Mouse (Mus musculus): ENCODE results near the gene Btnl2. TPM values are rescaled to one million over a fixed set of nuclear protein-coding genes. Genes with fewer than 3 reads are reported as not detected.

Btnl2 gene
- total and polyA plus RNA-seq, 3 experiments, result 1.1 to 4.8 (median 2.0) TPM

DNA sequence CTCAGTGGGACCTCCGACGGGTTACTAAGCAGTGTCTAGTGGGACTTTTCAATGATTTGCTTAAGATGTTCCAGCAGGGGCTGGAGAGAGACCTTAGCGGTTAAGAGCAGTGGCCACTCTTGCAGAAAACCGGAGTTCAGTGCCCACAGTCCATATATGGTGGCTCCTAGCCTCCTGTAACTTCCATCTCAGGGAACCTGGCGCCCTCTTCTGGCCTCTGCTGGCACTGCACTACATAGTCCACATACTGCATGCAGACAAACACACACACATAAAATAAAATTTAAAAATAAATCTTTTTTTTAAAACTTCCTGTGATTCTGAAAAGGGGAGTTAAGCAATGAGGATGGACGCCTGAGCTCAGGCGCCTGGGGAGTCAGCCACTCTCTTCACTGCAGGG, 28.6 kb downstream of the Btnl2 start:
- H3K36me3 ChIP-seq (replicated peaks in 1 of 2; ENCODE audit: control insufficient read depth in 1 of 2, insufficient read depth in 1 of 2, low read length in 1 of 2), result peaks cover 0 to 2% of the 10 kb centered on the region in 2 experiments
- no peak overlapping the region for H3K4me3 ChIP-seq (replicated peaks in 1 of 3; ENCODE audit: low read depth in 2 of 3, low read length in 2 of 3, poor library complexity in 1 of 3)
- H3K4me1 ChIP-seq (ENCODE audit: control insufficient read depth in 1 of 2, insufficient read depth in 2 of 2), result peaks cover 17 to 32% of the 10 kb centered on the region in 2 experiments
- H3K79me2 ChIP-seq (replicated peaks; ENCODE audit: control insufficient read depth, extremely low read depth, insufficient read depth, poor library complexity, severe bottlenecking), result no peaks in the 10 kb centered on the region
- TF ChIP-seq ETS1 (conservative IDR thresholded peaks at IDR 0.05; ENCODE audit: low read depth, low read length) (no peak), SIN3A (IDR thresholded peaks at IDR 0.05; ENCODE audit: low read length) (no peak), E2F4 (IDR thresholded peaks at IDR 0.05; ENCODE audit: insufficient replicate concordance, low read depth, low read length) (no peak), RAD21 (IDR thresholded peaks at IDR 0.05; ENCODE audit: low read depth, low read length) (peak; percentile 39), SMC3 (IDR thresholded peaks at IDR 0.05; ENCODE audit: low read depth, low read length) (peak; percentile 35), POLR2AphosphoS2 (IDR thresholded peaks at IDR 0.05; ENCODE audit: low read depth, low read length) (no peak), CTCF (conservative IDR thresholded peaks at IDR 0.05 in 1 of 2, IDR thresholded peaks at IDR 0.05 in 1 of 2; ENCODE audit: low read depth in 2 of 2, low read length in 2 of 2) (peak; percentile 23 to 56; a peak in 3 of 4 replicates), NELFE (IDR thresholded peaks at IDR 0.05; ENCODE audit: low read depth, low read length) (no peak), UBTF (IDR thresholded peaks at IDR 0.05; ENCODE audit: low read depth, low read length) (no peak), IRF4 (IDR thresholded peaks at IDR 0.05; ENCODE audit: low read depth, low read length) (no peak), USF1 (IDR thresholded peaks at IDR 0.05; ENCODE audit: low read depth, low read length) (no peak), HCFC1 (IDR thresholded peaks at IDR 0.05; ENCODE audit: low read depth, low read length) (no peak), MAZ (IDR thresholded peaks at IDR 0.05; ENCODE audit: low read depth, low read length) (no peak), JUN (IDR thresholded peaks at IDR 0.05; ENCODE audit: insufficient read depth, low read depth, low read length) (no peak)
- H3K27me3 ChIP-seq (replicated peaks), result no peaks in the 10 kb centered on the region
- no peak overlapping the region for H3K27ac ChIP-seq (ENCODE audit: insufficient read depth, low read depth)
- H3K4me2 ChIP-seq (ENCODE audit: insufficient read depth, low read depth, poor library complexity, severe bottlenecking), result no peak overlapping the region
- in situ Hi-C loops (cut with MboI; ENCODE audit: low pct_ligation_motif_present, low pct_unique_long_range_greater_than_20kb, low sequenced_read_pairs), result no loop called here
- dilution Hi-C loops (cut with MboI; ENCODE audit: extremely low pct_ligation_motif_present, extremely low pct_unique_long_range_greater_than_20kb, low sequenced_read_pairs), result no loop called here
- peaks cover 2% of the 10 kb centered on the region for H3K9me3 ChIP-seq (replicated peaks; ENCODE audit: low read length)
- no peak for DNase-seq (ENCODE audit: extremely low read depth)
- no peak overlapping the region for H3K9ac ChIP-seq (ENCODE audit: insufficient read depth, low read depth)

DNA sequence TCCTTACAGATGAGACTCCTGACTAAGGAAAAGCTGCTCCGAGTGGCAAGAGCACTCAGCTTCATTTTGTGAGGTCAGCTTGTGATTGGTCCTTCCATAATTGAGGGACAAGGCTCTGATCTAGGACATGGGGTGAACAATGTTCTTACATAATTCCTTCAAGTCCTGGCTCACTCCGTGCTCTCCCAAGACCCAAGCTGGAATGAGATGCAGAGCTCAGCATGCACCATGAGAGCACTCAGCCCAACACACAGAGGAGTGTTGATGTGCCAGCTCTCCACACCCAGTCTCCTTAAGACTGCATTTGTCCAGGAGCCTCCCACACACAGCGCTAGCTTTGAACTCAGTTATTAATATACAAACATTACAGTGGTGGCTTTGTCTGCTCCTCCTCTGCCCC, 30.1 kb downstream of the Btnl2 start:
- dilution Hi-C loops (cut with MboI; ENCODE audit: extremely low pct_ligation_motif_present, extremely low pct_unique_long_range_greater_than_20kb, low sequenced_read_pairs) (no loop called here), in situ Hi-C loops (cut with MboI; ENCODE audit: low pct_ligation_motif_present, low pct_unique_long_range_greater_than_20kb, low sequenced_read_pairs) (no loop called here)
- H3K9ac ChIP-seq (ENCODE audit: insufficient read depth, low read depth), result no peak overlapping the region
- H3K79me2 ChIP-seq (replicated peaks; ENCODE audit: control insufficient read depth, extremely low read depth, insufficient read depth, poor library complexity, severe bottlenecking), result no peaks in the 10 kb centered on the region
- TF ChIP-seq USF2 (conservative IDR thresholded peaks at IDR 0.05; ENCODE audit: low read depth, low read length) (no peak), CTCF (conservative IDR thresholded peaks at IDR 0.05 in 1 of 2, IDR thresholded peaks at IDR 0.05 in 1 of 2; ENCODE audit: low read depth in 2 of 2, low read length in 2 of 2) (no peak), JUN (IDR thresholded peaks at IDR 0.05; ENCODE audit: insufficient read depth, low read depth, low read length) (no peak), MYC (IDR thresholded peaks at IDR 0.05; ENCODE audit: low read depth, low read length) (no peak), ELF1 (IDR thresholded peaks at IDR 0.05; ENCODE audit: low read depth, low read length) (no peak), UBTF (IDR thresholded peaks at IDR 0.05; ENCODE audit: low read depth, low read length) (no peak), SIN3A (IDR thresholded peaks at IDR 0.05; ENCODE audit: low read length) (no peak), E2F4 (IDR thresholded peaks at IDR 0.05; ENCODE audit: insufficient replicate concordance, low read depth, low read length) (no peak), TCF12 (IDR thresholded peaks at IDR 0.05; ENCODE audit: low read depth, low read length) (no peak), EP300 (IDR thresholded peaks at IDR 0.05; ENCODE audit: low read length) (no peak), MXI1 (IDR thresholded peaks at IDR 0.05; ENCODE audit: low read depth, low read length) (no peak)
- H3K27ac ChIP-seq (ENCODE audit: insufficient read depth, low read depth), result no peak overlapping the region
- no peaks in the 10 kb centered on the region for H3K27me3 ChIP-seq (replicated peaks)
- H3K4me2 ChIP-seq (ENCODE audit: insufficient read depth, low read depth, poor library complexity, severe bottlenecking), result no peak overlapping the region
- peaks cover 0 to 2% of the 10 kb centered on the region in 2 experiments for H3K36me3 ChIP-seq (replicated peaks in 1 of 2; ENCODE audit: control insufficient read depth in 1 of 2, insufficient read depth in 1 of 2, low read length in 1 of 2)
- H3K9me3 ChIP-seq (replicated peaks; ENCODE audit: low read length), result peaks cover 2% of the 10 kb centered on the region
- DNase-seq (ENCODE audit: extremely low read depth), result no peak
- no peak overlapping the region for H3K4me3 ChIP-seq (replicated peaks in 1 of 3; ENCODE audit: low read depth in 2 of 3, low read length in 2 of 3, poor library complexity in 1 of 3)
- H3K4me1 ChIP-seq (ENCODE audit: control insufficient read depth in 1 of 2, insufficient read depth in 2 of 2), result peaks cover 15 to 24% of the 10 kb centered on the region in 2 experiments
